Mouse (Mus musculus) cerebellum, adult 11 months (tissue): Measurements from ENCODE around the gene Fam173b.

Experiments used
- DNase-seq: peaks from one replicate; pipeline ENCODE4 v3.0.0; 2022

Fam173b gene

GRCm38 (mm10) chr15:31587789-31588188 is 13.9 kb upstream of the Fam173b start:
- no peak for DNase-seq

- no peak for DNase-seq
Observed at GRCm38 (mm10) chr15:31588989-31589640, 12.5 kb upstream of the Fam173b start.

- DNase-seq = no peak
Observed at GRCm38 (mm10) chr15:31590176-31590575, 11.5 kb upstream of the Fam173b start.

- DNase-seq = no peak
Observed at GRCm38 (mm10) chr15:31592531-31592930, 9.1 kb upstream of the Fam173b start.

GRCm38 (mm10) chr15:31594260-31594659 is 7.4 kb upstream of the Fam173b start:
- DNase-seq = no peak

- no peak for DNase-seq
Observed at GRCm38 (mm10) chr15:31595651-31596050, 6.0 kb upstream of the Fam173b start.

GRCm38 (mm10) chr15:31599834-31600233 is 1.8 kb upstream of the Fam173b start:
- DNase-seq = no peak

GRCm38 (mm10) chr15:31601279-31601645 is 390 bp upstream of the Fam173b start:
- DNase-seq = no peak

GRCm38 (mm10) chr15:31602426-31602825 is 774 bp downstream of the Fam173b start:
- DNase-seq = peak; percentile 55

- peak; percentile 15 for DNase-seq
Observed at GRCm38 (mm10) chr15:31603113-31603512, 1.5 kb downstream of the Fam173b start.

- DNase-seq = no peak
Observed at GRCm38 (mm10) chr15:31606821-31607220, 5.2 kb downstream of the Fam173b start.

- DNase-seq = no peak
Observed at GRCm38 (mm10) chr15:31611027-31611426, 9.4 kb downstream of the Fam173b start.

GRCm38 (mm10) chr15:31611976-31612375 is 10.3 kb downstream of the Fam173b start:
- no peak for DNase-seq

GRCm38 (mm10) chr15:31613826-31614453 is 12.3 kb downstream of the Fam173b start:
- DNase-seq = no peak

GRCm38 (mm10) chr15:31614666-31615065 is 13.0 kb downstream of the Fam173b start:
- no peak for DNase-seq

- DNase-seq = no peak
Observed at GRCm38 (mm10) chr15:31617261-31617660, 15.6 kb downstream of the Fam173b start.

- DNase-seq = no peak
Observed at GRCm38 (mm10) chr15:31619521-31619920, 17.9 kb downstream of the Fam173b start.

- no peak for DNase-seq
Observed at GRCm38 (mm10) chr15:31627277-31628154, 25.9 kb downstream of the Fam173b start.

- no peak for DNase-seq
Observed at GRCm38 (mm10) chr15:31628180-31628579, 26.5 kb downstream of the Fam173b start.

- DNase-seq = no peak
Observed at GRCm38 (mm10) chr15:31629556-31629955, 27.9 kb downstream of the Fam173b start.

- no peak for DNase-seq
Observed at GRCm38 (mm10) chr15:31631396-31631858, 29.8 kb downstream of the Fam173b start.

- DNase-seq = no peak
Observed at GRCm38 (mm10) chr15:31632478-31632877, 30.8 kb downstream of the Fam173b start.

GRCm38 (mm10) chr15:31634582-31634981 is 32.9 kb downstream of the Fam173b start:
- DNase-seq = no peak
